In the genomic region with DNA sequence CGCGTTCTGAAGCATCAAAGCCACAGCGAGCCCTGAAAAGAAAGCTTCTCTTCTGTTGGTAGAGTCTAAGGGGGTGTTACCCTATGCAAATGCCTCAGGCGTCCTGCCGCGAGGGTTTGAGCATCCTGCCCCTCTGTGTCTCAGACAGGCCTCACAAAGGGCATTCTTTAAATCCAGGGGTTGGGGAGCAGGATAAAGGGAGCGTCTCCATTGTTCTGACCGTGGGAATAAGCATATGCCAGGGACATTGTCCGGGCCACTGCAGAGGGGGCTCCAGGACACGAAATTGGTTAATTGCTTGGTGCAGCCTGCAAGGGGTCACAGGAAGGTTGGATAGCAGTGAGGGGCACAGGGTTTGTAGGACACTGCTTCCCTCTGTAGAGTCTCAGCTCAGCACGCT, we compare ENCODE assay signal across 9 mouse cellular contexts.
DNase-seq lines count a peak whose midpoint lies in the region; ATAC-seq and TF ChIP-seq lines count a peak whose summit lies in the region.
"Had no signal": no experiment of that assay in that cellular context is flagged by ENCODE, and none has a peak within 500 bp of the region (broad histone marks: within the 10 kb centered on the region; RNA-seq: fewer than 3 reads in every experiment).

No protein-coding gene starts in this region.

- H3K27ac ChIP-seq in heart, embryonic 11.5 days (ENCODE audit: low read depth, low read length): no peak overlapping the region
- H3K27ac ChIP-seq in heart, adult 2 months: no peak overlapping the region
- no peak overlapping the region for H3K27ac ChIP-seq in hindbrain, embryonic 15.5 days (replicated peaks)
- peak overlapping the region; percentile 44; the same call in 1 of the 2 replicates for H3K27ac ChIP-seq in midbrain, embryonic 13.5 days
- no peak overlapping the region for H3K27ac ChIP-seq in left cerebral cortex, adult 2 months

- no peaks in the 10 kb centered on the region for H3K79me2 ChIP-seq in heart, adult 2 months (replicated peaks; ENCODE audit: control insufficient read depth, insufficient read depth, low read length)

- H3K9ac ChIP-seq in heart, embryonic 11.5 days (ENCODE audit: low read depth, low read length): peak overlapping the region; percentile 39; the same call in 1 of the 2 replicates
- no peak overlapping the region for H3K9ac ChIP-seq in heart, adult 2 months (ENCODE audit: low read depth, low read length)
- no peak overlapping the region for H3K9ac ChIP-seq in hindbrain, embryonic 15.5 days
- H3K9ac ChIP-seq in midbrain, embryonic 13.5 days (replicated peaks): peak overlapping the region; percentile 36; the same call in 1 of the 2 replicates

- intact Hi-C loops in heart, adult 2 months (cut with DNase I): no loop called here
- intact Hi-C loops in left cerebral cortex, adult 2 months (cut with DNase I): no loop called here

- peak overlapping the region; percentile 61 for H3K4me2 ChIP-seq in heart, embryonic 11.5 days
- H3K4me2 ChIP-seq in hindbrain, embryonic 15.5 days: peak overlapping the region; percentile 50
- peak overlapping the region; percentile 47 for H3K4me2 ChIP-seq in midbrain, embryonic 13.5 days (replicated peaks)

- no peak for ATAC-seq in heart, embryonic 11.5 days (replicated peaks; ENCODE audit: insufficient number of reproducible peaks, low FRiP score, low TSS enrichment)
- ATAC-seq in hindbrain, embryonic 15.5 days (ENCODE audit: low FRiP score, low read depth): 0 out of 2 replicates have a peak, but pooled peaks have one; percentile 15
- ATAC-seq in midbrain, embryonic 13.5 days: peak; percentile 86

- TF ChIP-seq CTCF in heart, adult 2 months (IDR thresholded peaks at IDR 0.05): no peak
- TF ChIP-seq CTCF in left cerebral cortex, adult 2 months (IDR thresholded peaks at IDR 0.05): no peak

- no peaks in the 10 kb centered on the region for H3K36me3 ChIP-seq in heart, embryonic 11.5 days (ENCODE audit: control insufficient read depth, insufficient read depth, low read length)
- H3K36me3 ChIP-seq in heart, adult 2 months (ENCODE audit: control insufficient read depth, insufficient read depth, low read length): no peaks in the 10 kb centered on the region
- H3K36me3 ChIP-seq in hindbrain, embryonic 15.5 days: no peaks in the 10 kb centered on the region
- no peaks in the 10 kb centered on the region for H3K36me3 ChIP-seq in midbrain, embryonic 13.5 days

- no peak for TF ChIP-seq EP300 in heart, adult 2 months (IDR thresholded peaks at IDR 0.05; ENCODE audit: insufficient read depth, low read depth, low read length)

- H3K27me3 ChIP-seq in heart, embryonic 11.5 days (ENCODE audit: control insufficient read depth, insufficient read depth, low read length): no peaks in the 10 kb centered on the region
- H3K27me3 ChIP-seq in heart, adult 2 months (ENCODE audit: control insufficient read depth, insufficient read depth, low read length): no peaks in the 10 kb centered on the region
- no peaks in the 10 kb centered on the region for H3K27me3 ChIP-seq in hindbrain, embryonic 15.5 days
- no peaks in the 10 kb centered on the region for H3K27me3 ChIP-seq in midbrain, embryonic 13.5 days

- peak overlapping the region; percentile 24; the same call in 1 of the 2 replicates for H3K4me3 ChIP-seq in heart, embryonic 11.5 days (ENCODE audit: low read depth, low read length)
- no peak overlapping the region for H3K4me3 ChIP-seq in heart, adult 2 months
- H3K4me3 ChIP-seq in hindbrain, embryonic 15.5 days: no peak overlapping the region
- 0 out of 2 replicates have a peak overlapping the region, but pooled peaks have one; percentile 12 for H3K4me3 ChIP-seq in midbrain, embryonic 13.5 days (replicated peaks)
- H3K4me3 ChIP-seq in left cerebral cortex, adult 2 months: no peak overlapping the region
- H3K4me3 ChIP-seq: erythroblast, embryonic 14.5 days had no signal

- WGBS in heart, embryonic 11.5 days (ENCODE audit: insufficient replicate concordance): 5% methylated on average over 11 of the region's 11 CpGs
- 23% methylated on average over 11 of the region's 11 CpGs for WGBS in heart, adult 2 months
- 4% methylated on average over 11 of the region's 11 CpGs for WGBS in hindbrain, embryonic 15.5 days
- WGBS in midbrain, embryonic 13.5 days: under 1% methylated on average over 11 of the region's 11 CpGs

- DNase-seq in heart, adult 2 months: no peak
- DNase-seq in ZHBTc4 (ENCODE audit: low read depth, low spot score): peak; percentile 91
- DNase-seq in left cerebral cortex, adult 2 months (ENCODE audit: extremely low spot score in 1 of 2, low spot score in 2 of 2): no peak
- DNase-seq in adrenal gland, adult 18-20 months (ENCODE audit: low spot score in 2 of 2): no peak
- DNase-seq in cerebellum, postnatal 36 days: no peak

- H3K4me1 ChIP-seq in heart, embryonic 11.5 days (ENCODE audit: control insufficient read depth, insufficient read depth, low read length): peaks cover 20% of the 10 kb centered on the region
- H3K4me1 ChIP-seq in heart, adult 2 months (ENCODE audit: control insufficient read depth, insufficient read depth, low read length): peaks cover 8% of the 10 kb centered on the region
- peaks cover 19% of the 10 kb centered on the region for H3K4me1 ChIP-seq in hindbrain, embryonic 15.5 days (replicated peaks)
- H3K4me1 ChIP-seq in midbrain, embryonic 13.5 days (replicated peaks): peaks cover 32% of the 10 kb centered on the region

- TF ChIP-seq POLR2A in heart, adult 2 months (IDR thresholded peaks at IDR 0.05; ENCODE audit: insufficient read depth, low read depth, low read length): no peak

- no peaks in the 10 kb centered on the region for H3K9me3 ChIP-seq in heart, embryonic 11.5 days (replicated peaks; ENCODE audit: control insufficient read depth, low read length)
- H3K9me3 ChIP-seq in hindbrain, embryonic 15.5 days: no peaks in the 10 kb centered on the region
- H3K9me3 ChIP-seq in midbrain, embryonic 13.5 days: no peaks in the 10 kb centered on the region

Comparison
In these comparisons a context has a peak if more than half of its experiments do, and no peak if none do; other contexts are left out.
1. H3K4me3 ChIP-seq: peak in heart, embryonic 11.5 days (single experiment) and midbrain, embryonic 13.5 days (single experiment); none in heart, adult 2 months (single experiment), hindbrain, embryonic 15.5 days (single experiment) and left cerebral cortex, adult 2 months (single experiment).
2. H3K9ac ChIP-seq: peak in heart, embryonic 11.5 days (single experiment) and midbrain, embryonic 13.5 days (single experiment); none in heart, adult 2 months (single experiment) and hindbrain, embryonic 15.5 days (single experiment).
3. Peak in every context shown above with its lines, with median percentiles within 50 percentile points of each other: H3K4me2 ChIP-seq.